Mouse (Mus musculus): ENCODE results near the gene Zfand3. TPM values are rescaled to one million over a fixed set of nuclear protein-coding genes. Genes with fewer than 3 reads are reported as not detected.

Zfand3 gene
- polyA plus RNA-seq, 1 experiment from 2014 or later: 64.4 TPM

GRCm38 (mm10) chr17:30053463-30053862 is 48.9 kb downstream of the Zfand3 start:
- no peak for ATAC-seq (ENCODE audit: insufficient number of reproducible peaks, low FRiP score)
- H3K4me2 ChIP-seq: no peak overlapping the region
- no peak overlapping the region for H3K9ac ChIP-seq
- H3K4me1 ChIP-seq (replicated peaks): peaks cover 36% of the 10 kb centered on the region
- peaks cover 16% of the 10 kb centered on the region; the same call in 1 of the 2 replicates for H3K36me3 ChIP-seq
- 78% methylated on average over 9 of the region's 9 CpGs for WGBS
- H3K9me3 ChIP-seq (replicated peaks): no peaks in the 10 kb centered on the region
- 0 out of 2 replicates have a peak overlapping the region, but pooled peaks have one; percentile 6 for H3K27ac ChIP-seq (ENCODE audit: poor library complexity, severe bottlenecking)
- H3K27me3 ChIP-seq (replicated peaks): no peaks in the 10 kb centered on the region
- no peak overlapping the region for H3K4me3 ChIP-seq

DNA sequence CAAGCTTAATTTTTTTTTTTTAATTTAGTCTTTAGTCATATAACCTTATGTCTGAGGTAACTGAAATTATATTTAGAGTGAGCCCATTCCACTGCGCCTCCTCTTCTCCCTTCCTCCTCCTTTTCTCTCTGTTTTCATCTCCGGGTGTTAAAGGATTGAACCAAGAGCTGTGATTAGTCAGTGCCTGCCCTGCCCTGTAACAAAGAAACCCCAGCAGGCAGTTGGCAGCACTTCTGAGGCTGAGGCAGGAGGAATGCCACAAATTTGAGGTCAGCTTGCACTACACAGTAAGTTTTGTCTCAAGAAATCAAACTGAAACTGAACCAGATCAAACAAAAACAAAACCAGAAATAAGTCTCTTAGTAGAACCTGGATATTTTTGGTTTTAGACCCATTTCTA is 49.3 kb downstream of the Zfand3 start:
- 0 out of 2 replicates have a peak overlapping the region, but pooled peaks have one; percentile 6 for H3K27ac ChIP-seq (ENCODE audit: poor library complexity, severe bottlenecking)
- no peaks in the 10 kb centered on the region for H3K9me3 ChIP-seq (replicated peaks)
- H3K9ac ChIP-seq: no peak overlapping the region
- H3K4me2 ChIP-seq: no peak overlapping the region
- peaks cover 40% of the 10 kb centered on the region for H3K4me1 ChIP-seq (replicated peaks)
- H3K4me3 ChIP-seq: no peak overlapping the region
- H3K27me3 ChIP-seq (replicated peaks): no peaks in the 10 kb centered on the region
- ATAC-seq (ENCODE audit: insufficient number of reproducible peaks, low FRiP score): no peak
- peaks cover 16% of the 10 kb centered on the region; the same call in 1 of the 2 replicates for H3K36me3 ChIP-seq
- 81% methylated on average over 2 of the region's 2 CpGs for WGBS

DNA sequence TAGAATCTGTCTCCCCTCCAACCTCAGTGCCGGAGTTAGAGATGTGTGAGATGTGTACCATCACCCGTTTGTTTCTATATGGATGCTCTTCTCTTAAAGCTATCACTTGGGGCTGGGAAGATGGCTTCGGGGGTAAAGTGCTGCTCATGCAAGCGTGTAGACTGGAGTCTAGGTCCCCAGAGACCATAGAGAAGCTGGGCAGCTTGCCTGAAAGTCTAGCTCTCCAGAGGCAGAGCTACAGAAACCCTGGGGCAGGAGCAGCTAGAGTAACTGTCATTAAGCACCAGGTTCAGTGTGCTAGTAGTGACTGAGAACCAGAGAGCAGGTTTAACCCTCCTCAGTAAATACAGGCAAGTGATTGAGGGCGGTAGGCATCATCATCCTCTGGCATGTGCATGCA is 51.7 kb downstream of the Zfand3 start:
- no peak overlapping the region for H3K27ac ChIP-seq (ENCODE audit: poor library complexity, severe bottlenecking)
- no peak overlapping the region for H3K4me2 ChIP-seq
- peaks cover 44% of the 10 kb centered on the region for H3K4me1 ChIP-seq (replicated peaks)
- no peak overlapping the region for H3K9ac ChIP-seq
- no peaks in the 10 kb centered on the region for H3K27me3 ChIP-seq (replicated peaks)
- WGBS: 80% methylated on average over 5 of the region's 5 CpGs
- no peak overlapping the region for H3K4me3 ChIP-seq
- peaks cover 16% of the 10 kb centered on the region; the same call in 1 of the 2 replicates for H3K36me3 ChIP-seq
- ATAC-seq (ENCODE audit: insufficient number of reproducible peaks, low FRiP score): no peak
- no peaks in the 10 kb centered on the region for H3K9me3 ChIP-seq (replicated peaks)

GRCm38 (mm10) chr17:30058594-30058993 is 54.1 kb downstream of the Zfand3 start:
- Histone ChIP-seq H3K36me3 (peaks cover 16% of the 10 kb centered on the region; the same call in 1 of the 2 replicates), H3K27me3 (replicated peaks) (no peaks in the 10 kb centered on the region), H3K9ac (no peak overlapping the region), H3K9me3 (replicated peaks) (no peaks in the 10 kb centered on the region), H3K4me2 (no peak overlapping the region), H3K4me1 (replicated peaks) (peaks cover 32% of the 10 kb centered on the region), H3K4me3 (no peak overlapping the region), H3K27ac (ENCODE audit: poor library complexity, severe bottlenecking) (peak overlapping the region; percentile 6; the same call in 1 of the 2 replicates)
- 65% methylated on average over 3 of the region's 3 CpGs for WGBS
- ATAC-seq (ENCODE audit: insufficient number of reproducible peaks, low FRiP score): no peak

- no peaks in the 10 kb centered on the region for H3K9me3 ChIP-seq (replicated peaks)
- H3K27ac ChIP-seq (ENCODE audit: poor library complexity, severe bottlenecking): peak overlapping the region; percentile 6; the same call in 1 of the 2 replicates
- H3K4me3 ChIP-seq: no peak overlapping the region
- H3K36me3 ChIP-seq: peaks cover 16% of the 10 kb centered on the region; the same call in 1 of the 2 replicates
- H3K9ac ChIP-seq: no peak overlapping the region
- peaks cover 34% of the 10 kb centered on the region for H3K4me1 ChIP-seq (replicated peaks)
- WGBS: 56% methylated on average over 5 of the region's 5 CpGs
- no peaks in the 10 kb centered on the region for H3K27me3 ChIP-seq (replicated peaks)
- no peak overlapping the region for H3K4me2 ChIP-seq
- no peak for ATAC-seq (ENCODE audit: insufficient number of reproducible peaks, low FRiP score)
Observed at GRCm38 (mm10) chr17:30059066-30059465, 54.5 kb downstream of the Zfand3 start.

DNA sequence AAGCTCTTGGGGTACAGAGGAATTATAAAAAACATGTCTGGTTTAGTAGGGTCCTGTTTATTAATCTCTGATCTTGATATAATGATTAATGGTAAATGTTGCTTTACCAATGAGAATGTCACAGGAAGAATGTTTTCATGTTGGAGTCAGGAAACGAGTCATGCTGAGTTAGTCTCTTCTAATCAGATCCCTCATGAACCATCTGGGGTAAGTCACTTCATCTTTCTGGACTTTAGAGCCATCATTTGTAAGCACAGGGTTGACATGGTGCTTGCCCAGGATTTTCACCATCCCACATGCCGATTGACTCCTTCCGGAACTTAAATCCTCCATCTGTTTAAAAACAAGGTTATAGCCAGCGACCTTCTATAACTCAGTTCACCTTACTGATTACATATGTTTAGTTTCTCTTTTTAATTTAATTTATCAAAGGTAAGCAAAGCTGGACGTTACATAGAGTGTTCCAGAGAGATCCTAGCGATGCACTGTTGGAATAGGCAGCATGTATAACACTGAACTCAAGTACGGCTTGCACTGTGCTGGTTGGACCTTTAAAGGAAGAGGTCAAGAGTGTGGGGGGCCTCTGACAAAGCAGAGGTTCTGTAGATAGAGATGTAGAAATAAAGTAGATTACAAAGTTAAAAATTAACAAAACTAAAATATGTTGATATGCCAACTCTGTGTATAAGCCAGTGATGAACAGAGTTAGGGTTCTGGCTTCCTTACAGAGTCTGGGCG is 56.7 kb downstream of the Zfand3 start:
- Histone ChIP-seq H3K27me3 (replicated peaks) (no peaks in the 10 kb centered on the region), H3K27ac (ENCODE audit: poor library complexity, severe bottlenecking) (no peak overlapping the region), H3K4me2 (no peak overlapping the region), H3K4me1 (replicated peaks) (peaks cover 33% of the 10 kb centered on the region), H3K9ac (no peak overlapping the region), H3K4me3 (no peak overlapping the region), H3K36me3 (no peaks in the 10 kb centered on the region), H3K9me3 (replicated peaks) (no peaks in the 10 kb centered on the region)
- no peak for ATAC-seq (ENCODE audit: insufficient number of reproducible peaks, low FRiP score)
- 80% methylated on average over 8 of the region's 8 CpGs for WGBS

DNA sequence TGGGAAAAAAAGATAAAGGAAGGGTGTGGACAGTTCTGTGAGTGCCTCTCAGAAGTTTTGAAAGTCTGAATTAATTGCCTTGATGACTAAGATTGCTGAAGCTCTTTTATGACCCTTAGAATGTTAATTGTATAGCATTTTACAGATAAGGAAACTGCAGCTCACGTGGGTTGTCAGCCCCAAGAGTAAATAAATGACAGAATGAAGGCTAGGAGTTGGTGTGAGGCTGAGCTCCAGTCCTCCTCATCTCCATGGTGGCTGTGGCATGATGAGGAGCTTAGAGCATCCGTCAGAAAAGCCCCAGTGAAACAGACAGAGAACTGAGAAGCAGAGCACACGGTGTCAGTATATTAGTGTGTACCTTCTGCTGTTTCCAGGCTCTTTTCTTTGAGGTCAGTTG is 59.3 kb downstream of the Zfand3 start:
- Histone ChIP-seq H3K27me3 (replicated peaks) (no peaks in the 10 kb centered on the region), H3K9me3 (replicated peaks) (no peaks in the 10 kb centered on the region), H3K4me3 (no peak overlapping the region), H3K4me2 (no peak overlapping the region), H3K4me1 (replicated peaks) (peaks cover 27% of the 10 kb centered on the region), H3K9ac (no peak overlapping the region), H3K36me3 (0 out of 2 replicates have a peak, but pooled peaks cover 3% of the 10 kb centered on the region), H3K27ac (ENCODE audit: poor library complexity, severe bottlenecking) (no peak overlapping the region)
- no peak for ATAC-seq (ENCODE audit: insufficient number of reproducible peaks, low FRiP score)
- WGBS: 42% methylated on average over 3 of the region's 3 CpGs

DNA sequence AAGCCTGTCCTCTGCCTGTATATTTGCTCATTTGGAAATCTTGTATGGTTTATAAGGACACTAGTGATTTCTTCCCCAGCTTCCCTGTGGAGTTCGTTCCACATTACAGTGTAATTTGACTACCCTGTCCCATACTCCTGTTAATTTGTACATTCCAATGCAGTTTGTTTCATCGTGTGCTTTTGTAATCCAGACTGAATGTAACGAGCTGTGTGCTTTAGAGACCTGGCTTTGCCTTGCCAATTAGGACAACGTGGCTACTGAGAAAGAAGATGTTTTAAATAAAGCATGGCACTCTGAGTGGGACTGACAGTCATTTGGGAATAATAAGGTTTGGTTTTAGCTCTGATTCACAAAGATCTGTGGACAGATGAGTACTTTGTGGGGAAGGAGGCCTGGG is 60.2 kb downstream of the Zfand3 start:
- Histone ChIP-seq H3K4me2 (no peak overlapping the region), H3K27ac (ENCODE audit: poor library complexity, severe bottlenecking) (no peak overlapping the region), H3K4me1 (replicated peaks) (peaks cover 22% of the 10 kb centered on the region), H3K4me3 (no peak overlapping the region), H3K27me3 (replicated peaks) (no peaks in the 10 kb centered on the region), H3K36me3 (0 out of 2 replicates have a peak, but pooled peaks cover 3% of the 10 kb centered on the region), H3K9ac (no peak overlapping the region), H3K9me3 (replicated peaks) (no peaks in the 10 kb centered on the region)
- WGBS: 70% methylated on average over 4 of the region's 4 CpGs
- no peak for ATAC-seq (ENCODE audit: insufficient number of reproducible peaks, low FRiP score)

DNA sequence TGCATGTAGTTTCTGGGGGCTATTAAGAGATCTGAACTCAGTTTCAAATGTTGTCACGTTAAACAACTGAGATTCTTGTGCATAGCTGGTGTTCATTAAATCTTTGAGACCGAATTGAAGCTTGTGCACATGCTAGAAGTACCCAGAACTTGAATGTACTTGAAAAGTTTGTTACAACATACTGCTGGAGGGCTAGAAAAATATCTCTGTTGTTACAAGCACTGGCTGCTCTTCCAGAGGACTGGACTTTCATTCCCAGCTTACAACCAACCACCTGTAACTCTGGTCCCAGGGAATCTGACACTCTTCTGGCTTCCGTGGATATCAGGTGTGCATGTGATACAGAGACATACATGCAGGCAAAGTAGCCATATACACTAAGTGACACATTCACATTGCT is 65.2 kb downstream of the Zfand3 start:
- H3K4me2 ChIP-seq: no peak overlapping the region
- no peak overlapping the region for H3K4me3 ChIP-seq
- 82% methylated on average over 3 of the region's 3 CpGs for WGBS
- no peaks in the 10 kb centered on the region for H3K27me3 ChIP-seq (replicated peaks)
- H3K4me1 ChIP-seq (replicated peaks): peaks cover 40% of the 10 kb centered on the region
- 0 out of 2 replicates have a peak, but pooled peaks cover 7% of the 10 kb centered on the region for H3K36me3 ChIP-seq
- ATAC-seq (ENCODE audit: insufficient number of reproducible peaks, low FRiP score): no peak
- no peak overlapping the region; the same call in 1 of the 2 replicates for H3K27ac ChIP-seq (ENCODE audit: poor library complexity, severe bottlenecking)
- no peaks in the 10 kb centered on the region for H3K9me3 ChIP-seq (replicated peaks)
- no peak overlapping the region for H3K9ac ChIP-seq

DNA sequence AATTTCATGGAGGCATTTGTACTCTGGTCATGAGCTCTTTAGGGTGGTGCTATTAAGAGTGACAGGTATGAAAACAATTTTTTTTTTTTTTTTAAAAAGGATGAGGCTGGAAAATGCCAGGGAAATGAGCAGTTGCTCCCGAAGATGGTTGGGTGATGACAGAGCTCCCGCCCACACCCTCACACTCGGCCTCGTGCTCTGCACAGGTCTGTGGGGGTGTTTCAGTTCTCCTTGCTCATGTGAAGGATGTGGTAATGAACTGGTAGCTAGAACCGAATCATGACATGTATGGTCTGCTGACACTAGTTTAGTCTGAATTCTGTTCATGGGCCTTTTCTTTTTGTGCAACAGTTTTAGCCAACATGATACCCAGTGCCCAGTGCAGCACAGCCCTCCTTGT is 66.1 kb downstream of the Zfand3 start:
- WGBS: 70% methylated on average over 5 of the region's 5 CpGs
- ATAC-seq (ENCODE audit: insufficient number of reproducible peaks, low FRiP score): no peak
- Histone ChIP-seq H3K27ac (ENCODE audit: poor library complexity, severe bottlenecking) (no peak overlapping the region), H3K4me3 (no peak overlapping the region), H3K9me3 (replicated peaks) (no peaks in the 10 kb centered on the region), H3K36me3 (0 out of 2 replicates have a peak, but pooled peaks cover 7% of the 10 kb centered on the region), H3K27me3 (replicated peaks) (no peaks in the 10 kb centered on the region), H3K4me2 (no peak overlapping the region), H3K9ac (no peak overlapping the region), H3K4me1 (replicated peaks) (peaks cover 48% of the 10 kb centered on the region)

DNA sequence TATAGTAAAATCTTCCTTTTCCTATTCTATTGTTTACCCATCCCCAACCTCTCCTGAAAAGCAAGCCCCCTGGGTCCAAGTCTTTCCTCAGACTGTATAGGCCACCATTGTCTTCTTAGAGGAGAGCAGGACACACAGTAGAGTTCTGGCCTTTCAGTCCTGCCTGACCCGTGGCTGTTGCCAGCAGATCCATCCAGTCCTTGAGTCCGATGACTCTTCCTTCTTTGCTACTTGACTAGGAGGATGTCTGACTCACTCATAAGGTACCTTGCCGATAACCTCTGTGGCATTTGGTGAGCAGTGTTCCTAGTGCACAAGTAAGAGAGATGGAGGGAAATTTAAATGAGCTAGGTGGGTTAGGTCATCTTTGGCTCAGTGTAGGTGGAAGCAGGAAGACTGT is 68.1 kb downstream of the Zfand3 start:
- no peaks in the 10 kb centered on the region for H3K27me3 ChIP-seq (replicated peaks)
- H3K9me3 ChIP-seq (replicated peaks): no peaks in the 10 kb centered on the region
- H3K27ac ChIP-seq (ENCODE audit: poor library complexity, severe bottlenecking): no peak overlapping the region
- no peak for ATAC-seq (ENCODE audit: insufficient number of reproducible peaks, low FRiP score)
- 0 out of 2 replicates have a peak, but pooled peaks cover 4% of the 10 kb centered on the region for H3K36me3 ChIP-seq
- no peak overlapping the region for H3K4me2 ChIP-seq
- H3K9ac ChIP-seq: no peak overlapping the region
- peaks cover 52% of the 10 kb centered on the region for H3K4me1 ChIP-seq (replicated peaks)
- H3K4me3 ChIP-seq: no peak overlapping the region
- 73% methylated on average over 3 of the region's 3 CpGs for whole genome bisulfite sequencing

All from heart, embryonic 12.5 days (tissue).